8 mouse cellular contexts compared by ENCODE assay signal in the genomic region with DNA sequence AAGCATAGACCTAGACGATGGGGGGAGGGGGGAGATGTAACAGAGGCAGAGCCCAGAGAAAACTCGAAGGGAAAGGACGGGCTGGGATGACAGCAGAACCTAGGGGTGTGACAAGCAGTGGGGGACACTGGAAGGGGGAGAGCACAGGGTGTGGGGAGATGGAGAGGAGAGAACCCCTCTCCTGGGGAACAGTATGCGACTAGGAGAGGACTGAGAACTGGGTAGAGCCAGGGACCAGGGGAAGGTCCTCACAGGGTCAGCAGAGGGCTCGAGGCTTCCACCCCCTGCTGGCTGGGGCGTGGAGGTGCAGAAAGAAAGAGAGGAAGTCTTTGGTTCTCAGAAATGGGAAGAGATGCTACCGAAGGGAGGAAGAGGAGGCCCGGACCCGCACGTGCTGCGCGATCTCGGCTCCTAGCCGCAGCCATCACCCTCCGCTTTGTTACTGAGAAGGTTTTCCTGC. TPM values are rescaled to one million over a fixed set of nuclear protein-coding genes. Genes with fewer than 3 reads are reported as not detected.
DNase-seq lines count a peak whose midpoint lies in the region; ATAC-seq and TF ChIP-seq lines count a peak whose summit lies in the region.

No protein-coding gene starts in this region.

- no peak for ATAC-seq in forebrain, embryonic 15.5 days (replicated peaks)
- ATAC-seq in intestine, embryonic 15.5 days: no peak

- H3K4me3 ChIP-seq in forebrain, embryonic 15.5 days: peak overlapping the region; percentile 52
- no peak overlapping the region for H3K4me3 ChIP-seq in intestine, embryonic 15.5 days (replicated peaks)

- 0 out of 2 replicates have a peak overlapping the region, but pooled peaks have one; percentile 24 for H3K9ac ChIP-seq in forebrain, embryonic 15.5 days (replicated peaks)
- H3K9ac ChIP-seq in intestine, embryonic 15.5 days: no peak overlapping the region

- H3K27ac ChIP-seq in forebrain, embryonic 15.5 days (replicated peaks): 0 out of 2 replicates have a peak overlapping the region, but pooled peaks have one; percentile 15
- no peak overlapping the region for H3K27ac ChIP-seq in intestine, embryonic 15.5 days

- H3K27me3 ChIP-seq in forebrain, embryonic 15.5 days: peaks cover 35% of the 10 kb centered on the region
- peaks cover 73% of the 10 kb centered on the region for H3K27me3 ChIP-seq in intestine, embryonic 15.5 days (replicated peaks)

- TF ChIP-seq POLR2A in brain, embryonic 14.5 days (IDR thresholded peaks at IDR 0.05; ENCODE audit: borderline replicate concordance, extremely low read depth, insufficient read depth, insufficient read length, poor library complexity, severe bottlenecking): no peak

- H3K36me3 ChIP-seq in forebrain, embryonic 15.5 days: no peaks in the 10 kb centered on the region
- H3K36me3 ChIP-seq in intestine, embryonic 15.5 days: no peaks in the 10 kb centered on the region

- no peaks in the 10 kb centered on the region for H3K9me3 ChIP-seq in forebrain, embryonic 15.5 days
- no peaks in the 10 kb centered on the region for H3K9me3 ChIP-seq in intestine, embryonic 15.5 days

- H3K4me2 ChIP-seq in forebrain, embryonic 15.5 days (replicated peaks): peak overlapping the region; percentile 68
- peak overlapping the region; percentile 26; the same call in 1 of the 2 replicates for H3K4me2 ChIP-seq in intestine, embryonic 15.5 days (replicated peaks)

- H3K4me1 ChIP-seq in forebrain, embryonic 15.5 days: peaks cover 44% of the 10 kb centered on the region
- peaks cover 14% of the 10 kb centered on the region for H3K4me1 ChIP-seq in intestine, embryonic 15.5 days (replicated peaks)

- 2% methylated on average over 15 of the region's 15 CpGs for WGBS in forebrain, embryonic 15.5 days
- under 1% methylated on average over 15 of the region's 15 CpGs for WGBS in intestine, embryonic 15.5 days

- peak; percentile 68 for TF ChIP-seq CTCF in brain, embryonic 14.5 days (IDR thresholded peaks at IDR 0.05; ENCODE audit: borderline replicate concordance, extremely low read depth, insufficient read depth, insufficient read length)

- DNase-seq in spleen, adult 18-20 months: peak; percentile 56 to 66
- DNase-seq in spleen, adult 12 weeks (ENCODE audit: low spot score): no peak
- DNase-seq in brain, embryonic 14.5 days (ENCODE audit: low read depth): peak; percentile 40
- DNase-seq in lung, postnatal 10 days: peak; percentile 48
- peak; percentile 83 for DNase-seq in retina, embryonic 14.5 days (ENCODE audit: low spot score)
- no peak for DNase-seq in adipocyte (ENCODE audit: low spot score)

RNA-seq across cellular contexts. Expression of a gene that starts 1.8 kb away (rescaled TPM):
- 44.6 and 57.5 TPM in 2 replicates for polyA plus RNA-seq in brain, embryonic 14.5 days (2012; rRNA removed)
- 17.4 and 17.5 TPM in 2 replicates for polyA plus RNA-seq in forebrain, embryonic 15.5 days (2015; fragmentation: Nextera tagmentation; extraction: Ambion mirVana)
- polyA plus RNA-seq in intestine, embryonic 15.5 days (2015; fragmentation: Nextera tagmentation; extraction: Ambion mirVana): 1.8 TPM in 2 replicates

RNA-seq across cellular contexts. Expression of a gene that starts 39.1 kb away (rescaled TPM):
- 19.1 and 19.7 TPM in 2 replicates for polyA plus RNA-seq in brain, embryonic 14.5 days (2012; rRNA removed)
- polyA plus RNA-seq in forebrain, embryonic 15.5 days (2015; fragmentation: Nextera tagmentation; extraction: Ambion mirVana): 17.7 and 18.0 TPM in 2 replicates
- 13.2 and 13.5 TPM in 2 replicates for polyA plus RNA-seq in intestine, embryonic 15.5 days (2015; fragmentation: Nextera tagmentation; extraction: Ambion mirVana)

RNA-seq across cellular contexts. Expression of a gene that starts 39.9 kb away (rescaled TPM):
- 9.0 and 10.0 TPM in 2 replicates for polyA plus RNA-seq in brain, embryonic 14.5 days (2012; rRNA removed)
- 1.9 and 2.0 TPM in 2 replicates for polyA plus RNA-seq in forebrain, embryonic 15.5 days (2015; fragmentation: Nextera tagmentation; extraction: Ambion mirVana)
- 2.6 and 2.8 TPM in 2 replicates for polyA plus RNA-seq in intestine, embryonic 15.5 days (2015; fragmentation: Nextera tagmentation; extraction: Ambion mirVana)

RNA-seq across cellular contexts. Expression of a gene that starts 56.3 kb away (rescaled TPM):
- 224 and 265 TPM in 2 replicates for polyA plus RNA-seq in brain, embryonic 14.5 days (2012; rRNA removed)
- 16.2 and 17.4 TPM in 2 replicates for polyA plus RNA-seq in forebrain, embryonic 15.5 days (2015; fragmentation: Nextera tagmentation; extraction: Ambion mirVana)
- polyA plus RNA-seq in intestine, embryonic 15.5 days (2015; fragmentation: Nextera tagmentation; extraction: Ambion mirVana): 8.0 and 10.3 TPM in 2 replicates

Comparison
In these comparisons a context has a peak if more than half of its experiments do, and no peak if none do; other contexts are left out.
1. DNase-seq: peak in spleen, adult 18-20 months (2 of 2), brain, embryonic 14.5 days (single experiment), lung, postnatal 10 days (single experiment) and retina, embryonic 14.5 days (single experiment); none in spleen, adult 12 weeks (single experiment) and adipocyte (single experiment).